Mouse (Mus musculus) pancreas, adult 10 weeks (tissue): Measurements from ENCODE around the gene Gal3st2c. TPM values are rescaled to one million over a fixed set of nuclear protein-coding genes. Genes with fewer than 3 reads are reported as not detected.

Source experiments
- polyA plus RNA-seq: library from polyadenylated mRNA; stranded (reverse); fragments of 350-450 nt; fragmentation: Illumina TruSeq; extraction: RNeasy Lipid Tissue Mini Kit (QIAGEN cat#74804); gene quantifications from one replicate; pipeline ENCODE4 v1.2.3, GENCODE M21; 2015; ENCODE audit warnings: low read depth, low replicate concordance; ENCODE audit not compliant: insufficient read depth

Gal3st2c gene
- polyA plus RNA-seq = not detected

GRCm38 (mm10) chr1:93990209-93990608, at the start of gene Gal3st2c:
Gene Gal3st2c, plus strand, starts transcription at chr1:93990509.

GRCm38 (mm10) chr1:94020151-94020550, 29.8 kb downstream of the Gal3st2c start, which contains the start of gene Neu4:
Gene Neu4, plus strand, starts transcription at chr1:94020451.

GRCm38 (mm10) chr1:94052373-94052772, 62.1 kb downstream of the Gal3st2c start, which contains the start of gene Pdcd1:
Gene Pdcd1, minus strand, starts transcription at chr1:94052553.

Other genes with a start within 250 kb of the Gal3st2c start
- gene Atg4b, start 239.0 kb upstream of the Gal3st2c start, polyA plus RNA-seq = 13.9 TPM
- gene Thap4, start 235.6 kb upstream of the Gal3st2c start, polyA plus RNA-seq = 11.6 TPM
- 18.4 TPM for gene Dtymk, start 188.6 kb upstream of the Gal3st2c start, polyA plus RNA-seq
- gene Ing5, start 186.5 kb upstream of the Gal3st2c start, polyA plus RNA-seq = 3.7 TPM
- 9.2 TPM for gene D2hgdh, start 165.6 kb upstream of the Gal3st2c start, polyA plus RNA-seq
- 0.37 TPM for gene Gal3st2, start 129.2 kb upstream of the Gal3st2c start, polyA plus RNA-seq
- not detected for gene Gal3st2b, start 72.2 kb upstream of the Gal3st2c start, polyA plus RNA-seq
- gene Neu4, start 29.9 kb downstream of the Gal3st2c start, polyA plus RNA-seq = not detected
- gene Pdcd1, start 62.0 kb downstream of the Gal3st2c start, polyA plus RNA-seq = not detected